Mouse (Mus musculus) intestine, postnatal 0 days (tissue): ENCODE measurements at regions not wholly inside any gene's neighbourhood (a gene's known extent, or its start where the extent isn't known, plus 50 kb on each side); places are given as distances from the start of the nearest gene placed in this dataset.
A peak's percentile ranks its signal among the peaks of the same experiment; 100 is the strongest.
"Not testable (repeated sequence)": the region's sequence is repeated elsewhere in the genome, so short reads cannot be mapped to it uniquely, and the experiment has no call there.

Experiments
- ATAC-seq: fragments of 200-750 bp; cut with Nextera tagmentation; 2 replicates; pipeline ENCODE4 v1.8.0; 2017; ENCODE audit warnings: mild to moderate bottlenecking, moderate TSS enrichment, moderate library complexity
- H3K27ac ChIP-seq: fragments of 300-500 bp; sonication (generic); 2 replicates; pipeline ENCODE4 v1.5.1; 2014; ENCODE audit warnings: mild to moderate bottlenecking, low read depth, low read length, moderate library complexity
- H3K27me3 ChIP-seq: fragments of 300-500 bp; sonication (generic); replicated peaks from 2 replicates; pipeline ENCODE4 v1.6.1; 2014; ENCODE audit warnings: low read length, mixed read lengths; ENCODE audit not compliant: control insufficient read depth, insufficient read depth
- H3K36me3 ChIP-seq: fragments of 300-500 bp; sonication (generic); 2 replicates; pipeline ENCODE4 v1.6.1; 2014; ENCODE audit warnings: mild to moderate bottlenecking, moderate library complexity; ENCODE audit not compliant: control insufficient read depth, insufficient read depth
- H3K4me1 ChIP-seq: fragments of 300-500 bp; sonication (generic); replicated peaks from 2 replicates; pipeline ENCODE4 v1.6.1; 2014; ENCODE audit warnings: antibody characterized with exemption, low read length, mixed read lengths; ENCODE audit not compliant: control insufficient read depth, insufficient read depth
- H3K4me2 ChIP-seq: fragments of 300-500 bp; sonication (generic); replicated peaks from 2 replicates; pipeline ENCODE4 v1.6.1; 2014; ENCODE audit warnings: low read depth, mild to moderate bottlenecking, moderate library complexity
- H3K4me3 ChIP-seq: fragments of 300-500 bp; sonication (generic); 2 replicates; pipeline ENCODE4 v1.5.1; 2014; ENCODE audit warnings: low read depth, low read length
- H3K9ac ChIP-seq: fragments of 300-500 bp; sonication (generic); 2 replicates; pipeline ENCODE4 v1.6.1; 2014; ENCODE audit warnings: mild to moderate bottlenecking, low read depth, low read length
- H3K9me3 ChIP-seq: fragments of 300-500 bp; sonication (generic); 2 replicates; pipeline ENCODE4 v1.6.1; 2016; ENCODE audit warnings: mixed run types; ENCODE audit not compliant: control insufficient read depth
- CTCF ChIP-seq: sonication (generic); IDR thresholded peaks from 2 replicates; pipeline ENCODE4 v1.5.1; 2016; ENCODE audit warnings: low read depth, mild to moderate bottlenecking, control low read depth, antibody characterized with exemption, moderate library complexity
- WGBS: fragments of 180-500 bp; shearing (Covaris S2); extraction: QIAGEN DNeasy Blood & Tissue Kit; methylation state at CpG from one replicate; pipeline ENCODE4 v1.1.7; 2014; 5-methylcytosine and 5-hydroxymethylcytosine counted together

GRCm38 (mm10) chr4:89532462-89532861 is 146.8 kb upstream of the Dmrta1 start:
- H3K36me3 ChIP-seq, result no peaks in the 10 kb centered on the region
- H3K4me2 ChIP-seq, result no peak overlapping the region
- H3K4me3 ChIP-seq, result no peak overlapping the region
- peak; percentile 79 for TF ChIP-seq CTCF
- H3K9ac ChIP-seq, result no peak overlapping the region
- no peaks in the 10 kb centered on the region for H3K4me1 ChIP-seq
- no peak for ATAC-seq
- WGBS, result 11% methylated on average over 4 of the region's 4 CpGs
- no peak overlapping the region for H3K27ac ChIP-seq
- H3K27me3 ChIP-seq, result 0 out of 2 replicates have a peak, but pooled peaks cover 6% of the 10 kb centered on the region
- no peaks in the 10 kb centered on the region for H3K9me3 ChIP-seq

DNA sequence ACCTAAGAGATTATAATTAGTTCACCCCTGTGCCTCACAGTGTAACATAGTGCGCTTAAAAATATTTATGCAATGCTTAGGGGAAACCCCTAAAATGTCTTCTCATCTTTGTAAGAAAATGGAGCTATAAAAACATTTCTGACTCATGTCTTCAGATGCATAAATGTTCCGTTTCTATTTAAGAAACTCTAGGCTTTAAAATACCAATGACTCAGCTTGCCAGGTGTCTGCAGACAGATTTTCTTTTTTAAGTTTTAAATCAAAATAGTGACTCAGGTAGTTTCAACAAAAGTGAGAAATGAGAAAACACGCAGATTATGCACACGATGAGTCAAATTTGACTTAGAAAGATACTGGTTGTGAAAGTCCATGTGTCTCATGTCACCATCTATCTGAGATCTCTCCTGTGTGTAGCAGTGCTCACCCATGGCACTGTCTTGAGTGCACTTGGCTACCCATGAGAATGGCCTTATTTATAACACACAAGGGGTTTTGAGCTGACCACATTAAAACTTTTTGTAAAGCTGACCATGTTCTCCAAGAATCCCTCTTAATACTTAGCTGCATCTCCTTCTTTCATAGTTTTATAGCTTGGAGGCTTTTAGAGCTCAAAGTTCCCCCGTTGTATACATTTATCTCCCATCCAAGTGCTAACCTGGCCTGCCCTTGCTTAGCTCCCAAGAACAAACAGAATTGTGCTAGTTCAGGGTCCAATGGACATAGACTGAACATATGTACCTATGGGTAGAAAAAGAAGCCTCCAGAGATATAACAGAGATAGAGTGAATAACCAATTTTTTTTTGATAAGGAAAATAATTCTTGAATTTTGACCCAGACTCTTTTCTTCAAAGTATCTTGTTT is 149.0 kb upstream of the Dmrta1 start:
- ATAC-seq, result no peak
- H3K4me3 ChIP-seq, result no peak overlapping the region
- no peaks in the 10 kb centered on the region for H3K36me3 ChIP-seq
- no peaks in the 10 kb centered on the region for H3K9me3 ChIP-seq
- no peak for TF ChIP-seq CTCF
- H3K27me3 ChIP-seq, result peaks cover 18% of the 10 kb centered on the region
- no peak overlapping the region for H3K9ac ChIP-seq
- H3K4me1 ChIP-seq, result no peaks in the 10 kb centered on the region
- no peak overlapping the region for H3K4me2 ChIP-seq
- 70% methylated on average over 5 of the region's 5 CpGs for WGBS
- no peak overlapping the region for H3K27ac ChIP-seq

- Histone ChIP-seq H3K4me2 (no peak overlapping the region), H3K9ac (no peak overlapping the region), H3K9me3 (no peaks in the 10 kb centered on the region), H3K36me3 (no peaks in the 10 kb centered on the region), H3K4me1 (no peaks in the 10 kb centered on the region), H3K27me3 (peaks cover 18% of the 10 kb centered on the region), H3K27ac (no peak overlapping the region), H3K4me3 (no peak overlapping the region)
- TF ChIP-seq CTCF, result no peak
- no peak for ATAC-seq
- 61% methylated on average over 1 of the region's 1 CpGs for WGBS
Observed at GRCm38 (mm10) chr4:89527966-89528365, 151.3 kb upstream of the Dmrta1 start.

DNA sequence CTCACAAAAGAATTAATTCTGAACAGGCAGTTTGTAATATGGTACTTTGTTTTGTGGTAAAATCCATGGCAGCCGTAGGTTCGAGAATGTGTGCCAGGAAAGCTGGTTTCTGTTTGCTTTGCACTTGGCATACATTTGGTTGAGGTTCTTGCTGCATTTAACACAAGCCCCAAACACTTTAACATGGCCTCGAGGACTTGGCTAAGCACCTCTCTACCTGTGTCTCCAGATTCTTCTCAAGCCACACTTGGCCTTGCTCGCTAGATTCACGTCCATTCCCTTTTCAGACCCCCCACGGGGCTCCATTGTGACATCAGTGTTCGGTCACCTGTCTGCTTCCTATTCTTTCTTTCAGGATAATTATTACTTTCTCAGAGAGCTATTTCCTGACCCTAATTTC is 151.9 kb upstream of the Dmrta1 start:
- no peak for ATAC-seq
- no peak overlapping the region for H3K4me3 ChIP-seq
- no peak for TF ChIP-seq CTCF
- no peaks in the 10 kb centered on the region for H3K9me3 ChIP-seq
- no peak overlapping the region for H3K4me2 ChIP-seq
- H3K4me1 ChIP-seq, result no peaks in the 10 kb centered on the region
- H3K36me3 ChIP-seq, result no peaks in the 10 kb centered on the region
- peaks cover 22% of the 10 kb centered on the region for H3K27me3 ChIP-seq
- no peak overlapping the region for H3K27ac ChIP-seq
- 70% methylated on average over 7 of the region's 7 CpGs for WGBS
- no peak overlapping the region for H3K9ac ChIP-seq

- not testable (repeated sequence) for ATAC-seq
- 58% methylated on average over 4 of the region's 4 CpGs for WGBS
Observed at GRCm38 (mm10) chr4:89525525-89525924, 153.7 kb upstream of the Dmrta1 start.

GRCm38 (mm10) chr4:89524260-89525200 is 154.7 kb upstream of the Dmrta1 start:
- Histone ChIP-seq H3K9me3 (no peaks in the 10 kb centered on the region), H3K36me3 (no peaks in the 10 kb centered on the region), H3K4me3 (peak overlapping the region; percentile 49), H3K9ac (0 out of 2 replicates have a peak overlapping the region, but pooled peaks have one; percentile 37), H3K27ac (no peak overlapping the region), H3K4me1 (no peaks in the 10 kb centered on the region), H3K4me2 (peak overlapping the region; percentile 83), H3K27me3 (peaks cover 19% of the 10 kb centered on the region)
- WGBS, result 1% methylated on average over 40 of the region's 40 CpGs
- peak; percentile 41; the same call in 1 of the 2 replicates for ATAC-seq
- TF ChIP-seq CTCF, result peak; percentile 88

More at GRCm38 (mm10) chr4:89525525-89525924, 153.7 kb upstream of the Dmrta1 start:
- not testable (repeated sequence) for H3K36me3 ChIP-seq, H3K4me1 ChIP-seq, H3K27ac ChIP-seq, H3K9ac ChIP-seq, H3K9me3 ChIP-seq, H3K4me2 ChIP-seq, H3K4me3 ChIP-seq
- H3K27me3 ChIP-seq, result peaks cover 16% of the 10 kb centered on the region
